Mouse (Mus musculus) spleen, adult 2 months (tissue): ENCODE measurements around the gene Prkd1. TPM values are rescaled to one million over a fixed set of nuclear protein-coding genes. Genes with fewer than 3 reads are reported as not detected.

Source experiments
- DNase-seq, 2 experiments: peaks; one replicate each; pipeline versions ENCODE4 v3.0.0 to v3.0.0-alpha.2; 2012 to 2021; ENCODE audit warnings: low spot score in 2 of 2, low read depth in 1 of 2
- H3K27ac ChIP-seq: fragments of 200-500 bp; 2 replicates; pipeline ENCODE4 v1.5.1; 2012; ENCODE audit warnings: low read length, inconsistent platforms; ENCODE audit not compliant: insufficient read depth
- H3K27me3 ChIP-seq: fragments of 200-500 bp; 2 replicates; pipeline ENCODE4 v1.6.1; 2012; ENCODE audit warnings: mild to moderate bottlenecking, moderate library complexity, low read length, inconsistent platforms; ENCODE audit not compliant: control insufficient read depth, insufficient read depth
- H3K36me3 ChIP-seq: fragments of 200-500 bp; 2 replicates; pipeline ENCODE4 v1.6.1; 2012; ENCODE audit warnings: mild to moderate bottlenecking, low read length, inconsistent platforms; ENCODE audit not compliant: control insufficient read depth, insufficient read depth
- H3K4me1 ChIP-seq: fragments of 200-500 bp; 2 replicates; pipeline ENCODE4 v1.6.1; 2011; ENCODE audit warnings: inconsistent platforms; ENCODE audit not compliant: control insufficient read depth, insufficient read depth, insufficient read length
- H3K4me3 ChIP-seq: fragments of 200-500 bp; 2 replicates; pipeline ENCODE4 v1.5.1; 2011; ENCODE audit warnings: mild to moderate bottlenecking, inconsistent platforms; ENCODE audit not compliant: insufficient read depth, insufficient read length; ENCODE audit errors: extremely low read depth
- CTCF ChIP-seq: fragments of 200-500 bp; IDR thresholded peaks from 2 replicates; pipeline ENCODE4 v1.5.1; 2011; ENCODE audit warnings: mild to moderate bottlenecking, inconsistent platforms; ENCODE audit not compliant: insufficient read depth, insufficient read length, insufficient replicate concordance; ENCODE audit errors: extremely low read depth
- POLR2A ChIP-seq: fragments of 200-500 bp; IDR thresholded peaks from 2 replicates; pipeline ENCODE4 v1.6.1; 2011; ENCODE audit warnings: low read depth, low read length, inconsistent platforms
- WGBS: fragments of 180-500 bp; shearing (Covaris S2); methylation state at CpG from one replicate; pipeline ENCODE4 v1.1.7; 2018; 5-methylcytosine and 5-hydroxymethylcytosine counted together
- polyA plus RNA-seq: library from polyadenylated mRNA; depleted of rRNA; stranded (reverse); fragments of >200 nt; gene quantifications from 2 replicates; pipeline ENCODE4 v1.2.3, GENCODE M21; 2012

The Prkd1 gene
- polyA plus RNA-seq, 1 experiment: 0.81 TPM

GRCm38 (mm10) chr12:50597467-50597866 lies 51.4 kb downstream of the Prkd1 start:
- TF ChIP-seq POLR2A (no peak), CTCF (no peak)
- Histone ChIP-seq H3K4me3 (no peak overlapping the region), H3K4me1 (no peaks in the 10 kb centered on the region), H3K36me3 (no peaks in the 10 kb centered on the region), H3K27me3 (no peaks in the 10 kb centered on the region), H3K27ac (no peak overlapping the region)
- WGBS: 88% methylated on average over 4 of the region's 4 CpGs
- no peak for DNase-seq

- Histone ChIP-seq H3K4me3 (no peak overlapping the region), H3K4me1 (no peaks in the 10 kb centered on the region), H3K27ac (no peak overlapping the region), H3K36me3 (no peaks in the 10 kb centered on the region), H3K27me3 (no peaks in the 10 kb centered on the region)
- TF ChIP-seq POLR2A (no peak), CTCF (no peak)
- WGBS: 90% methylated on average over 5 of the region's 5 CpGs
- DNase-seq: no peak
These were observed 53.1 kb downstream of the Prkd1 start for GRCm38 (mm10) chr12:50595777-50596176.

GRCm38 (mm10) chr12:50594506-50594905 lies 54.4 kb downstream of the Prkd1 start:
- Histone ChIP-seq H3K27me3 (no peaks in the 10 kb centered on the region), H3K27ac (no peak overlapping the region), H3K4me1 (no peaks in the 10 kb centered on the region), H3K36me3 (no peaks in the 10 kb centered on the region), H3K4me3 (no peak overlapping the region)
- 86% methylated on average over 6 of the region's 6 CpGs for WGBS
- no peak for DNase-seq
- no peak for TF ChIP-seq POLR2A
- no peak for TF ChIP-seq CTCF

- Histone ChIP-seq H3K4me1 (no peaks in the 10 kb centered on the region), H3K27me3 (no peaks in the 10 kb centered on the region), H3K36me3 (no peaks in the 10 kb centered on the region), H3K27ac (no peak overlapping the region), H3K4me3 (no peak overlapping the region)
- no peak for DNase-seq
- WGBS: 77% methylated on average over 2 of the region's 2 CpGs
- TF ChIP-seq POLR2A (no peak), CTCF (no peak)
These were observed 55.4 kb downstream of the Prkd1 start for GRCm38 (mm10) chr12:50593481-50593880.

- H3K4me3 ChIP-seq: no peak overlapping the region
- 75% methylated on average over 6 of the region's 6 CpGs for WGBS
- H3K4me1 ChIP-seq: no peaks in the 10 kb centered on the region
- no peak overlapping the region for H3K27ac ChIP-seq
- H3K27me3 ChIP-seq: no peaks in the 10 kb centered on the region
- TF ChIP-seq POLR2A (no peak), CTCF (no peak)
- no peak for DNase-seq
- H3K36me3 ChIP-seq: no peaks in the 10 kb centered on the region
These were observed 60.6 kb downstream of the Prkd1 start for GRCm38 (mm10) chr12:50588137-50588761.

GRCm38 (mm10) chr12:50565198-50565597 lies 83.7 kb downstream of the Prkd1 start:
- WGBS: 88% methylated on average over 1 of the region's 1 CpGs
- TF ChIP-seq POLR2A: no peak
- no peak for TF ChIP-seq CTCF
- no peak overlapping the region for H3K27ac ChIP-seq
- no peak for DNase-seq
- no peaks in the 10 kb centered on the region for H3K36me3 ChIP-seq
- H3K4me1 ChIP-seq: no peaks in the 10 kb centered on the region
- no peaks in the 10 kb centered on the region for H3K27me3 ChIP-seq
- no peak overlapping the region for H3K4me3 ChIP-seq

GRCm38 (mm10) chr12:50560536-50560935 lies 88.4 kb downstream of the Prkd1 start:
- WGBS: 77% methylated on average over 1 of the region's 1 CpGs
- no peak overlapping the region for H3K4me3 ChIP-seq
- TF ChIP-seq CTCF (no peak), POLR2A (no peak)
- no peaks in the 10 kb centered on the region for H3K27me3 ChIP-seq
- no peak for DNase-seq
- H3K4me1 ChIP-seq: no peaks in the 10 kb centered on the region
- H3K36me3 ChIP-seq: no peaks in the 10 kb centered on the region
- no peak overlapping the region for H3K27ac ChIP-seq
